Mouse (Mus musculus) kidney, postnatal 25 days (tissue): ENCODE measurements around the gene Zfp334.
A peak's percentile ranks its signal among the peaks of the same experiment; 100 is the strongest.

ENCODE experiments used
- DNase-seq, 2 experiments: peaks; one replicate each; pipeline ENCODE4 v3.0.0; 2021; ENCODE audit warnings: mixed read lengths in 2 of 2

Zfp334 gene

GRCm38 (mm10) chr2:165375478-165375877 lies 12.6 kb downstream of the Zfp334 start:
- DNase-seq, result peak in 1 of 2 experiments; percentile 29

GRCm38 (mm10) chr2:165371066-165371465 lies 17.0 kb downstream of the Zfp334 start:
- DNase-seq, result peak in 1 of 2 experiments; percentile 9

- no peak for DNase-seq
Measured at GRCm38 (mm10) chr2:165370348-165370747, 17.7 kb downstream of the Zfp334 start.

GRCm38 (mm10) chr2:165368496-165368895 lies 19.6 kb downstream of the Zfp334 start, which contains the start of gene Zfp663:
Gene Zfp663 (minus strand): TSS chr2:165368729.
- no peak for DNase-seq

GRCm38 (mm10) chr2:165367868-165368439 lies 20.1 kb downstream of the Zfp334 start:
- DNase-seq, result peak in 1 of 2 experiments; percentile 36

GRCm38 (mm10) chr2:165367047-165367520 lies 21.0 kb downstream of the Zfp334 start:
- peak; percentile 76 to 87 for DNase-seq

- peak; percentile 53 to 57 for DNase-seq
Measured at GRCm38 (mm10) chr2:165364334-165365091, 23.5 kb downstream of the Zfp334 start.

- DNase-seq, result no peak
Measured at GRCm38 (mm10) chr2:165363282-165363681, 24.8 kb downstream of the Zfp334 start.

- peak; percentile 67 to 73 for DNase-seq
Measured at GRCm38 (mm10) chr2:165360861-165361260, 27.2 kb downstream of the Zfp334 start.

GRCm38 (mm10) chr2:165351828-165352513 lies 36.1 kb downstream of the Zfp334 start:
- DNase-seq, result no peak

GRCm38 (mm10) chr2:165349466-165349865 lies 38.6 kb downstream of the Zfp334 start:
- DNase-seq, result no peak

- no peak for DNase-seq
Measured at GRCm38 (mm10) chr2:165346180-165346579, 41.9 kb downstream of the Zfp334 start.

- peak; percentile 80 to 91 for DNase-seq
Measured at GRCm38 (mm10) chr2:165337191-165337590, 50.9 kb downstream of the Zfp334 start.

- DNase-seq, result peak in 1 of 2 experiments; percentile 35
Measured at GRCm38 (mm10) chr2:165332610-165333210, 55.3 kb downstream of the Zfp334 start.

- DNase-seq, result no peak
Measured at GRCm38 (mm10) chr2:165329703-165330102, 58.4 kb downstream of the Zfp334 start.

GRCm38 (mm10) chr2:165328746-165329145 lies 59.3 kb downstream of the Zfp334 start:
- no peak for DNase-seq

GRCm38 (mm10) chr2:165327386-165327785 lies 60.7 kb downstream of the Zfp334 start:
- no peak for DNase-seq

GRCm38 (mm10) chr2:165326304-165327190 lies 61.5 kb downstream of the Zfp334 start, which contains the start of gene Elmo2:
Gene Elmo2 (minus strand): TSS chr2:165326479.
- peak; percentile 98 for DNase-seq

GRCm38 (mm10) chr2:165325521-165326303 lies 62.3 kb downstream of the Zfp334 start:
- DNase-seq, result peak in 1 of 2 experiments; percentile 43
